Mouse (Mus musculus) forebrain, postnatal 0 days (tissue): ENCODE measurements around the gene Utp11. TPM values are rescaled to one million over a fixed set of nuclear protein-coding genes. Genes with fewer than 3 reads are reported as not detected.

Experiments used
- ATAC-seq: fragments of 200-750 bp; cut with Nextera tagmentation; 2 replicates; pipeline ENCODE4 v1.8.0; 2017; ENCODE audit warnings: mild to moderate bottlenecking, moderate library complexity
- DNase-seq: peaks from one replicate; pipeline ENCODE4 v3.0.0-alpha.2; 2015
- H3K27ac ChIP-seq: fragments of 300-500 bp; sonication (generic); 2 replicates; pipeline ENCODE4 v1.5.1; 2014; ENCODE audit warnings: low read depth, mild to moderate bottlenecking, antibody characterized with exemption, low read length, moderate library complexity, mixed read lengths
- H3K27me3 ChIP-seq: fragments of 300-500 bp; sonication (generic); 2 replicates; pipeline ENCODE4 v1.6.1; 2014; ENCODE audit warnings: mild to moderate bottlenecking, low read length, mixed read lengths; ENCODE audit not compliant: insufficient read depth
- H3K36me3 ChIP-seq: fragments of 300-500 bp; sonication (generic); 2 replicates; pipeline ENCODE4 v1.6.1; 2014; ENCODE audit warnings: mild to moderate bottlenecking, moderate library complexity; ENCODE audit not compliant: insufficient read depth
- H3K4me1 ChIP-seq: fragments of 300-500 bp; sonication (generic); 2 replicates; pipeline ENCODE4 v1.6.1; 2014; ENCODE audit warnings: antibody characterized with exemption; ENCODE audit not compliant: insufficient read depth
- H3K4me2 ChIP-seq: fragments of 300-500 bp; sonication (generic); 2 replicates; pipeline ENCODE4 v1.6.1; 2014; ENCODE audit warnings: low read depth, mild to moderate bottlenecking, moderate library complexity
- H3K4me3 ChIP-seq: fragments of 300-500 bp; sonication (generic); 2 replicates; pipeline ENCODE4 v1.5.1; 2014; ENCODE audit warnings: low read depth, low read length, mixed read lengths
- H3K9ac ChIP-seq: fragments of 300-500 bp; sonication (generic); 2 replicates; pipeline ENCODE4 v1.6.1; 2014; ENCODE audit warnings: mild to moderate bottlenecking
- H3K9me3 ChIP-seq: fragments of 300-500 bp; sonication (generic); 2 replicates; pipeline ENCODE4 v1.6.1; 2016; ENCODE audit warnings: low read length
- CTCF ChIP-seq: sonication (generic); IDR thresholded peaks from 2 replicates; pipeline ENCODE4 v1.5.1; 2016; ENCODE audit warnings: antibody characterized with exemption, control low read depth, low read depth
- WGBS: fragments of 180-500 bp; shearing (Covaris S2); extraction: QIAGEN DNeasy Blood & Tissue Kit; methylation state at CpG from one replicate; pipeline ENCODE4 v1.1.7; 2014; 5-methylcytosine and 5-hydroxymethylcytosine counted together
- microRNA counts: library from miRNA; unstranded; fragments of <30 nt; microRNA quantifications from one replicate; lab custom pipeline; 2015
- microRNA-seq, 2 experiments: library from miRNA; unstranded; fragments of <30 nt; microRNA quantifications; one replicate each; pipeline ENCODE4; 2016
- polyA plus RNA-seq: library from polyadenylated mRNA; unstranded; fragments of >200 nt; fragmentation: Nextera tagmentation; extraction: Ambion mirVana; gene quantifications from 2 replicates; pipeline ENCODE4 v1.2.1, GENCODE M21; 2015
- total RNA-seq: library from RNA; depleted of rRNA; stranded (reverse); fragments of >200 nt; gene quantifications from 2 replicates; pipeline ENCODE4 v1.2.3, GENCODE M21; 2014; rRNA removed

Utp11 gene
- total and polyA plus RNA-seq, 2 experiments from 2014 or later: 14.2 to 33.0 TPM

DNA sequence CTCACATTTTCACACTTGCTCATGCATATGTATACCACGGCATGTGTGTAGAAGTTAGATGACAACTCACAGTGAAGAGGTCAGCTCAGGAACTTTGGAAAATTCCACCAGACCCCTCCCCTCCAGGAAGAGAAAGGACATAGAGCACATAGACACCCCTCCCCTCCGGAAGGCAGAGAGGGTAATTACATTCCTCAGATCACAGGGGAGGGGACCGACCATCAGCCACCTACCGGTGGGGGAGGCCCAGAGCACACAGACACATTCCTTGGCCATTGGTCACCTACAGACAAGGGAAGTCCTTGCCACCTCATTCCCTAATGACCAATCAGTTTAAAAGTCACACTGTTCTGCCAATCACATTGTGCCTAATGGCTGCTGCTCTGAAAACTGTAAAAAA lies 61.9 kb downstream of the Utp11 start:
- ATAC-seq: no peak
- Histone ChIP-seq H3K9me3 (no peaks in the 10 kb centered on the region), H3K27ac (no peak overlapping the region), H3K27me3 (no peaks in the 10 kb centered on the region), H3K9ac (no peak overlapping the region), H3K4me3 (no peak overlapping the region), H3K36me3 (no peaks in the 10 kb centered on the region), H3K4me1 (no peaks in the 10 kb centered on the region), H3K4me2 (no peak overlapping the region)
- no peak for TF ChIP-seq CTCF
- DNase-seq: no peak
- 73% methylated on average over 4 of the region's 4 CpGs for WGBS

MicroRNA genes within 50 kb of the gene (microRNA counts, 519-probe panel; counts per million panel counts)
- not detected for microRNA mmu-miR-697 (lab: Ali Mortazavi, UCI)

Small RNA genes lying within 50 kb of the gene (microRNA-seq; reads per million reads assigned to microRNA genes)
- gene Gm24721 (0 reads per million in 2 experiments), gene Mir697 (0 reads per million in 2 experiments)

Other genes starting within 250 kb of the Utp11 start
- gene 3100002H09Rik, start 82.8 kb downstream of the Utp11 start, total RNA-seq: 0.23 TPM in 1 of 2 replicates, not detected in the other
- gene 3100002H09Rik, start 82.8 kb downstream of the Utp11 start, polyA plus RNA-seq: 0.18 TPM in 1 of 2 replicates, not detected in the other
- gene Pou3f1, start 36.8 kb downstream of the Utp11 start, total RNA-seq: 19.7 and 30.5 TPM in 2 replicates
- 20.2 and 31.1 TPM in 2 replicates for gene Pou3f1, start 36.8 kb downstream of the Utp11 start, polyA plus RNA-seq
- 2.5 and 3.0 TPM in 2 replicates for gene Fhl3, start 7.1 kb upstream of the Utp11 start, total RNA-seq
- 1.4 and 2.0 TPM in 2 replicates for gene Fhl3, start 7.1 kb upstream of the Utp11 start, polyA plus RNA-seq
- 46.3 and 54.4 TPM in 2 replicates for gene Sf3a3, start 21.2 kb upstream of the Utp11 start, total RNA-seq
- gene Sf3a3, start 21.2 kb upstream of the Utp11 start, polyA plus RNA-seq: 68.3 and 84.1 TPM in 2 replicates
- 17.9 and 21.7 TPM in 2 replicates for gene Inpp5b, start 48.2 kb upstream of the Utp11 start, total RNA-seq
- gene Inpp5b, start 48.2 kb upstream of the Utp11 start, polyA plus RNA-seq: 8.0 and 11.2 TPM in 2 replicates
- gene Mtf1, start 108.5 kb upstream of the Utp11 start, total RNA-seq: 12.1 and 15.6 TPM in 2 replicates
- gene Mtf1, start 108.5 kb upstream of the Utp11 start, polyA plus RNA-seq: 24.4 and 30.7 TPM in 2 replicates
- gene Yrdc, start 157.1 kb upstream of the Utp11 start, total RNA-seq: 81.7 and 82.2 TPM in 2 replicates
- gene Yrdc, start 157.1 kb upstream of the Utp11 start, polyA plus RNA-seq: 67.3 and 70.5 TPM in 2 replicates
- 144 and 167 TPM in 2 replicates for gene 1110065P20Rik, start 157.6 kb upstream of the Utp11 start, total RNA-seq
- 141 and 162 TPM in 2 replicates for gene 1110065P20Rik, start 157.6 kb upstream of the Utp11 start, polyA plus RNA-seq
- gene Maneal, start 168.6 kb upstream of the Utp11 start, total RNA-seq: 35.7 and 41.7 TPM in 2 replicates
- gene Maneal, start 168.6 kb upstream of the Utp11 start, polyA plus RNA-seq: 8.4 and 9.4 TPM in 2 replicates
- gene Epha10, start 187.3 kb upstream of the Utp11 start, total RNA-seq: 9.6 and 10.2 TPM in 2 replicates
- 2.0 and 4.0 TPM in 2 replicates for gene Epha10, start 187.3 kb upstream of the Utp11 start, polyA plus RNA-seq
- 12.4 and 36.1 TPM in 2 replicates for gene 9930104L06Rik, start 243.4 kb upstream of the Utp11 start, total RNA-seq
- gene 9930104L06Rik, start 243.4 kb upstream of the Utp11 start, polyA plus RNA-seq: 6.0 and 8.7 TPM in 2 replicates
- gene Cdca8, start 245.7 kb upstream of the Utp11 start, total RNA-seq: 7.3 and 10.1 TPM in 2 replicates
- gene Cdca8, start 245.7 kb upstream of the Utp11 start, polyA plus RNA-seq: 16.8 and 21.2 TPM in 2 replicates